Mouse (Mus musculus) stomach, embryonic 16.5 days (tissue): ENCODE data around the gene Dpf1. TPM values are rescaled to one million over a fixed set of nuclear protein-coding genes. Genes with fewer than 3 reads are reported as not detected.

Experiments
- ATAC-seq: fragments of 200-750 bp; cut with Nextera tagmentation; 2 replicates; pipeline ENCODE4 v1.8.0; 2017; ENCODE audit warnings: moderate number of reproducible peaks, moderate TSS enrichment; ENCODE audit not compliant: insufficient read depth, low FRiP score
- H3K27ac ChIP-seq: fragments of 300-500 bp; sonication (generic); 2 replicates; pipeline ENCODE4 v1.5.1; 2014; ENCODE audit warnings: low read length
- H3K27me3 ChIP-seq: fragments of 300-500 bp; sonication (generic); 2 replicates; pipeline ENCODE4 v1.6.1; 2014; ENCODE audit warnings: low read length, control low read depth, mixed read lengths; ENCODE audit not compliant: control insufficient read depth, insufficient read depth
- H3K36me3 ChIP-seq: fragments of 300-500 bp; sonication (generic); 2 replicates; pipeline ENCODE4 v1.6.1; 2014; ENCODE audit warnings: low read length; ENCODE audit not compliant: control insufficient read depth, insufficient read depth
- H3K4me1 ChIP-seq: fragments of 300-500 bp; sonication (generic); 2 replicates; pipeline ENCODE4 v1.6.1; 2014; ENCODE audit warnings: low read length, control low read depth, mixed read lengths; ENCODE audit not compliant: control insufficient read depth, insufficient read depth
- H3K4me2 ChIP-seq: fragments of 300-500 bp; sonication (generic); 2 replicates; pipeline ENCODE4 v1.6.1; 2014; ENCODE audit warnings: low read depth, low read length, mixed read lengths
- H3K4me3 ChIP-seq: fragments of 300-500 bp; sonication (generic); replicated peaks from 2 replicates; pipeline ENCODE4 v1.5.1; 2014; ENCODE audit warnings: mild to moderate bottlenecking, low read length
- H3K9ac ChIP-seq: fragments of 300-500 bp; sonication (generic); 2 replicates; pipeline ENCODE4 v1.6.1; 2014; ENCODE audit warnings: low read length
- H3K9me3 ChIP-seq: fragments of 300-500 bp; sonication (generic); replicated peaks from 2 replicates; pipeline ENCODE4 v1.6.1; 2016; ENCODE audit warnings: low read length, control low read depth; ENCODE audit not compliant: control insufficient read depth
- WGBS: fragments of 180-500 bp; shearing (Covaris S2); extraction: QIAGEN DNeasy Blood & Tissue Kit; methylation state at CpG from one replicate; pipeline ENCODE4 v1.1.7; 2014; 5-methylcytosine and 5-hydroxymethylcytosine counted together
- polyA plus RNA-seq: library from polyadenylated mRNA; unstranded; fragments of >200 nt; fragmentation: Nextera tagmentation; extraction: Ambion mirVana; gene quantifications from 2 replicates; pipeline ENCODE4 v1.2.1, GENCODE M21; 2015

Gene Dpf1
- polyA plus RNA-seq, 1 experiment from 2014 or later, result 5.9 TPM

DNA sequence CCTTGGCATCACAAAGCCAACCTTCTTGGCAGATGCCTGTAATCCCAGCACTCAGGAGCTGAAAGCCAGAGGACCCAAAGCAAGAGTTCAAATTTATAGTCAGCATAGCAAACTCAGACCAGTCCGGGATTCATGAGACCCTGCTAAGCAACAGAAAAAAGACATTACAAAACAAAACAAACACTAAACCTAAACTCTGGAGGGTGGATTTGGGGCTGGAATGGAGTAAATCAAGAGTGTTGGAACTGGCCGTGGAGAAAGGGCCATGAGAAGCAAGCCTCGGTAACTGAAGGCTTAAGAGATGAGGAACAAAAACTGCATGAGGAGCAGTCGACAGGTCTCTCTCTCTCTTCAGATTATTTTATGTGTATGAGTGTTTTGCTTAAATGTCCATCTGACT is 19.9 kb upstream of the Dpf1 start:
- no peaks in the 10 kb centered on the region for H3K9me3 ChIP-seq
- H3K4me2 ChIP-seq, result no peak overlapping the region
- H3K9ac ChIP-seq, result no peak overlapping the region
- H3K27ac ChIP-seq, result no peak overlapping the region
- H3K36me3 ChIP-seq, result no peaks in the 10 kb centered on the region
- 71% methylated on average over 4 of the region's 4 CpGs for WGBS
- ATAC-seq, result no peak
- H3K4me1 ChIP-seq, result peaks cover 8% of the 10 kb centered on the region; the same call in 1 of the 2 replicates
- peaks cover 9% of the 10 kb centered on the region; the same call in 1 of the 2 replicates for H3K27me3 ChIP-seq
- no peak overlapping the region for H3K4me3 ChIP-seq

DNA sequence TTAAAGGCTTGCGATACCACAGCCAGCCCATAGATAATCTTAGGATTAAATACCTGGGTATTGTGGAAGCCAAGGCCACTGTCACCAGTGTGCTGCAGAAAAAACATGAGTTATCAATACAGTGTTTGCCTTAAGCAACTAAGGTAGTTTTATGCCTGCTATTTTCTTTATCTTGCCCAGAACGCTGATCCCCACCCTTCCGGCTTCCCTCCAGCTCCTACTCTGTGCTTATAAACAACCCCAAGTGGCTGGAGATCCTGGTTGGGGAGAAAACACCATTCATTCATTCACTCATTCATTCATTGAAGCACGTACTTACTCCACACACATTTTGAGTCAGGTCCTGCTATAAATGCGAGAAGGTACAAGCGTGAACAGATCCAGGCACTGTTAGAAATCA is 19.2 kb upstream of the Dpf1 start:
- Histone ChIP-seq H3K27ac (no peak overlapping the region), H3K9me3 (no peaks in the 10 kb centered on the region), H3K36me3 (no peaks in the 10 kb centered on the region), H3K4me3 (no peak overlapping the region), H3K4me2 (no peak overlapping the region), H3K4me1 (peaks cover 8% of the 10 kb centered on the region; the same call in 1 of the 2 replicates), H3K27me3 (peaks cover 9% of the 10 kb centered on the region; the same call in 1 of the 2 replicates), H3K9ac (no peak overlapping the region)
- 78% methylated on average over 6 of the region's 6 CpGs for WGBS
- no peak for ATAC-seq

DNA sequence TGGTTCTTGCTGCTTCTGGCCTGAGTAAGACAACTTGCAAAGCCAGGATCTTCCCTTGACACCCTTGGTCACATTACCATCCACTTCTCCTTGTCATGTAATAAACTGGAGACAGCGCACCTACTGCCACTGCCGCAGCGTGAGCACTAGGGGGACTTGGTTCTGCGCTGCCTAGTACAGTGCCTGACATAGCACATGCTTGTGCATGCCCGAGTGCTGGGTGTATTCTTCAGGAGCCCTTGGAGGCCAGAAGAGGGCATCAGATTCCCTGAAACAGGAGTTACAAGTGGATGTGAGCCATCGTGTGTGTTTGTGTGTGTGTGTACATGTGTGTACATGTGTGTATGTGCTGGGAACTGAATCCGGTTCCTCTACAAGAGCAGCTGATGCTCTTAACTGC is 16.3 kb upstream of the Dpf1 start:
- ATAC-seq, result no peak
- Histone ChIP-seq H3K36me3 (no peaks in the 10 kb centered on the region), H3K9ac (no peak overlapping the region), H3K9me3 (no peaks in the 10 kb centered on the region), H3K4me1 (peaks cover 24% of the 10 kb centered on the region), H3K4me2 (no peak overlapping the region), H3K4me3 (no peak overlapping the region), H3K27me3 (peaks cover 1% of the 10 kb centered on the region; the same call in 1 of the 2 replicates), H3K27ac (peak overlapping the region; percentile 27; the same call in 1 of the 2 replicates)
- WGBS, result 84% methylated on average over 7 of the region's 7 CpGs

DNA sequence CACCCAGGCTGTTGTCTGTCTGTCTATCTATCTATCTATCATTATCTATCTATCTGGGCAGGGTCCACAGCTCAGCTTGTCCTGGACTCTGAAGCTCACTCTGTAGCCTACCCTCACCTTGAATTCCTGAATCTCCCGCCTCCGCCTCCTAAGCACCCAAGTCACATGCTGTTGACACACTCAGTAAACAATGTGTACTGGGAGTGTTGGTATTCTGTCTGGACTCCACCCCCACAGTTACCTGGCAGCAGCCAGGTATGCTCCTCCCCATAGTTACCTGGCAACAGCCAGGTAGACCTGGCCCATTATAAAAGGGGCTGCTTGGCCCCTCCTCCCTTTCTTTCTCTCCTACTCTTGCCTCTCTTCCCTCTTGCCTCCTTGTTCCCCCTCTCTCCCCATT is 15.7 kb upstream of the Dpf1 start:
- 69% methylated on average over 2 of the region's 2 CpGs for WGBS
- peak; percentile 27; the same call in 1 of the 2 replicates for ATAC-seq
- Histone ChIP-seq H3K4me3 (no peak overlapping the region), H3K9me3 (no peaks in the 10 kb centered on the region), H3K27ac (peak overlapping the region; percentile 27; the same call in 1 of the 2 replicates), H3K36me3 (no peaks in the 10 kb centered on the region), H3K27me3 (no peaks in the 10 kb centered on the region), H3K4me1 (peaks cover 30% of the 10 kb centered on the region), H3K4me2 (no peak overlapping the region), H3K9ac (no peak overlapping the region)

DNA sequence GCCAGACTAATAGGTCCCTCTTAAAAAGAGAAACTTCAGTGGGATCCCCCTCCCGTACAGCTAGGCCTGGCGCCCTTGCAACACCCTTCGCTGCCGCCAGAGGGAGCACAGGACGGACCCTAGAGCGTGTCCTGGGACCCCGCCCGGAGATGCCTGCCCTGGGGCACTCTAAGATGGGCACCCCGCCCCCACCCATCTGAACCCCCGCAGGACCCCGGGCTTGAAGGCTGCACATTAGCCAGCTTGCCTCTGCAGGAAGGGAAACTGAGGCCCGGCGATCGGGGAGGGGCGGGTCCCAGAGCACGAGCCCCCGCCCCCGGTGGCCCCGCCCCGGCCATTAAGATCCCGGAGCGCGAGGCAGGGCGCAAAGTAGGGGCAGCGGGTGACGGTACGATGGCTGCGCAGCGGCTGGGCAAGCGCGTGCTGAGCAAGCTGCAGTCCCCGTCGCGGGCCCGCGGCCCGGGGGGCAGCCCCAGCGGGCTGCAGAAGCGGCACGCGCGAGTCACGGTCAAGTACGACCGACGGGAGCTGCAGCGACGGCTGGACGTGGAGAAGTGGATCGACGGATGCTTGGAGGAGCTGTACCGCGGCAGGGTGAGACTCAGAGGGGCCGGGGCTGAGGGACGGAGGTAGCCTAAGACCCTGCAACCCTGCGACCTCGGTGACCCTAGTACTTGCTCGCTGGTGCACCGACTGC is 14.7 kb upstream of the Dpf1 start, which contains the start of gene Ppp1r14a:
Ppp1r14a (plus strand) TSS at position 367 of the 697 bp plus-strand sequence.
- peak within 1 kb of the TSS; percentile 79 for H3K9ac ChIP-seq
- WGBS, result 1% methylated on average over 59 of the region's 59 CpGs
- H3K4me1 ChIP-seq, result peaks cover 38% of the 10 kb centered on the region
- H3K36me3 ChIP-seq, result no peaks in the 10 kb centered on the region
- ATAC-seq, result peak; percentile 30; the same call in 1 of the 2 replicates
- no peaks in the 10 kb centered on the region for H3K27me3 ChIP-seq
- H3K27ac ChIP-seq, result peak within 1 kb of the TSS; percentile 95
- H3K4me3 ChIP-seq, result peak within 1 kb of the TSS; percentile 63
- peak within 1 kb of the TSS; percentile 86 for H3K4me2 ChIP-seq
- no peaks in the 10 kb centered on the region for H3K9me3 ChIP-seq

DNA sequence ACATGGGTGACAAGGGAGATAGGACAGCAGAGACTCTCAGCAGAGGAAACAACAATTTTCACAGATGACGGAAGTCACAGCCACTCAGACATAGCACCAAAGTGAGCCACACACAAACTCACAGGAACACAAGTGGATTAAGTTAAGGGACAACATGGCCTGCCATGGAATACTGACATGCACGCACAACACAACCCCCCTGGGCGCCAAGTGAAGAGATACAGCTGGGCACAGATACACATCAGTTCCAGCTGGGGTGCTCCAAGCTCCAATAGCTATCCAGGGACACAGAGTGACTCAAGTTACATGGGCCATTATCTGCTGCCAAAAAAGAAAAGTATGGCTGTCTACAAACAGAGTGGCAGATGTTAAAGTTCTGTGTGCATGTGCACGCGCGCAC is 13.9 kb upstream of the Dpf1 start:
- H3K9me3 ChIP-seq, result no peaks in the 10 kb centered on the region
- peak overlapping the region; percentile 63 for H3K4me3 ChIP-seq
- no peaks in the 10 kb centered on the region for H3K27me3 ChIP-seq
- WGBS, result 67% methylated on average over 6 of the region's 6 CpGs
- H3K9ac ChIP-seq, result peak overlapping the region; percentile 79
- ATAC-seq, result no peak
- peaks cover 38% of the 10 kb centered on the region for H3K4me1 ChIP-seq
- H3K36me3 ChIP-seq, result no peaks in the 10 kb centered on the region
- H3K27ac ChIP-seq, result peak overlapping the region; percentile 95
- H3K4me2 ChIP-seq, result peak overlapping the region; percentile 86

DNA sequence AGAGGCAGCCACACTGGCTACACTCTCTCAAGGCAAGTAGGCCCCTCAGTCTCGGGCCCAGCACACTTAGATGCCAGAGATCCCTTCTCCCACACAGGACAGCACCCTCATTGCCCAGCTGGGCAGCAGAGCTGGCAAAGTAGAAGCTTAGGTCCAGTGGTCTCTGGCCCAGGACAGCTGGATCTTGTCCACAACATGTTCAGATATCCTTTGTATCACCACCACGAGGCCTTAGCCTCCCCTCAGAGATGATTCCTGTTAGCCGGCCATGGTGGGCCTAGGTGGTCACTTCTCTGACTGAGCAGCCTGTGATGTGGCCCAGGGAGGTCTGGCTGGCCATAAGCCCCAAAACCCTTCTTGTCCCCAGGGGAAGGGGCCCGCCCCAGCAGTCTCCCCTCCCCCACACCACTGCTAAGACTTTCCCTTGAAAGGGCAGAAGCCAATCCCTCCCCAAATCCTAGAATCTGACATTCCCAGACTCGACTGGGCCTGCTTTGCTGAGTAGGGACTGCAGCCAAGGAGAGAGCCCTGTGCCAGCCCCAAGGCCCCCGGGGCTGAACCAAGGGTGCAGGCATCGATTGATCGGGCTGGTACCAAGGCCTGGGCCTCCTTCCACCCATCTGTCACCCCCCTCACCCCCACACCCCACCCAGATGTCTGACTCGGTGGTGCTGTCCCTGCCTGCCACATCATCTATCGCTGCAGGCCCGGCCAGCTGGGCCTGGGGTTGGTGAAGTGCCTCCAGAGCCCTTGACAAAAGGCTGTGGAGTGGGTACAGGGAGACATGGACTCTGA is 12.9 kb upstream of the Dpf1 start:
- 31% methylated on average over 11 of the region's 11 CpGs for WGBS
- peak overlapping the region; percentile 86 for H3K4me2 ChIP-seq
- peak overlapping the region; percentile 66 for H3K9ac ChIP-seq
- peak overlapping the region; percentile 63 for H3K4me3 ChIP-seq
- H3K27ac ChIP-seq, result peak overlapping the region; percentile 95
- H3K9me3 ChIP-seq, result no peaks in the 10 kb centered on the region
- no peaks in the 10 kb centered on the region for H3K36me3 ChIP-seq
- H3K27me3 ChIP-seq, result no peaks in the 10 kb centered on the region
- ATAC-seq, result no peak
- peaks cover 38% of the 10 kb centered on the region for H3K4me1 ChIP-seq

DNA sequence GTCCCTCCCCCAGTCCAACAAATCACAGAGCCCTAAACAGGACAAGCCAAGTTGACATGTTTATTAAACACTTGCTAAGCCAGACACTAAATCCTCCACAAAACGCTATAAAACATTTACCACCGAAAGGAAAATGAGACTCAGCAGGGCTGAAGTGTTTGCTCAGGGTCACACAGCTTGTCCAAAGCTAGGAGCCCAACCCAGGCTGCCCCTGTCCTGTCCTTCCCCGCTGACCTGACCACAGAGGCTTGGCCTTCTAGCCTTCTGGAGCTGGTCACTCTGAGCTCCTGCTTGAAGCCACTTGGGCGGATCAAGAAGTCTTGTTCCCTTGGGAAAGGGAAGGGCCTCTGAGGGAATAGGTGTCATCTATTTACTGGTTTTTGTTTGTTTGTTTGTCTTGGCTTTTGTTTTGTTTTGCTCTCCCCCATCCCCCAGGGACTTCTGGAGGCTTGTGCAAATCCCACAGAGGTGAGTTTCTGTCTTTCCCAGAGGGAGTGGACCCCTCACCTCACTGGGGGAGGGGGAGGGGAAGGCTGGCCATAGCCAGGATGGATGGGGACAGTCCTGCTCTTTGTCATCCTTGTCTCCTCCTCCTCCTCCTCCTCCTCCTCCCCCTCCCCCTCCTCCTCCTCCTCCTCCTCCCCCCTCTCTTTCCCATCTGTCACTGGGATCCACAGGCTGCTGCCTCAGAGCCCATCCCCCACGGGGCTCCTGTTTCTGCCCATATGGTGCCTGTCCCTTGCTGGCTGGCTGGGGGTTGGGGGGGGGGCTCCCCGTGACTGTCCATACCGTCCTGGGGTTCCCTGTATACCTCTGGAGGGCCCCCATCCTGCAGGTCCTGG is 11.9 kb upstream of the Dpf1 start:
- Histone ChIP-seq H3K9me3 (no peaks in the 10 kb centered on the region), H3K4me3 (peak overlapping the region; percentile 63), H3K27ac (peak overlapping the region; percentile 95), H3K27me3 (no peaks in the 10 kb centered on the region), H3K4me1 (peaks cover 38% of the 10 kb centered on the region), H3K36me3 (no peaks in the 10 kb centered on the region), H3K4me2 (peak overlapping the region; percentile 86), H3K9ac (peak overlapping the region; percentile 48; the same call in 1 of the 2 replicates)
- 0 out of 2 replicates have a peak, but pooled peaks have one; percentile 9 for ATAC-seq
- WGBS, result 19% methylated on average over 7 of the region's 7 CpGs
